Mouse (Mus musculus) neural tube, embryonic 14.5 days (tissue): ENCODE measurements at regions not wholly inside any gene's neighbourhood (a gene's known extent, or its start where the extent isn't known, plus 50 kb on each side); places are given as distances from the start of the nearest gene placed in this dataset.
A peak's percentile ranks its signal among the peaks of the same experiment; 100 is the strongest.
"Not testable (repeated sequence)": the region's sequence is repeated elsewhere in the genome, so short reads cannot be mapped to it uniquely, and the experiment has no call there.

Experiments
- ATAC-seq: fragments of 200-750 bp; cut with Nextera tagmentation; 2 replicates; pipeline ENCODE4 v1.8.0; 2017; ENCODE audit warnings: low read depth, mild to moderate bottlenecking, moderate TSS enrichment, moderate library complexity
- H3K27ac ChIP-seq: fragments of 300-500 bp; sonication (generic); 2 replicates; pipeline ENCODE4 v1.5.1; 2014; ENCODE audit warnings: low read depth, mild to moderate bottlenecking, control low read depth, low read length, moderate library complexity, mixed read lengths
- H3K27me3 ChIP-seq: fragments of 300-500 bp; sonication (generic); 2 replicates; pipeline ENCODE4 v1.6.1; 2014; ENCODE audit warnings: low read length; ENCODE audit not compliant: control insufficient read depth, insufficient read depth
- H3K36me3 ChIP-seq: fragments of 300-500 bp; sonication (generic); 2 replicates; pipeline ENCODE4 v1.6.1; 2014; ENCODE audit warnings: low read length, mixed read lengths; ENCODE audit not compliant: control insufficient read depth, insufficient read depth
- H3K4me1 ChIP-seq: fragments of 300-500 bp; sonication (generic); 2 replicates; pipeline ENCODE4 v1.6.1; 2014; ENCODE audit warnings: low read length; ENCODE audit not compliant: control insufficient read depth, insufficient read depth
- H3K4me2 ChIP-seq: fragments of 300-500 bp; sonication (generic); 2 replicates; pipeline ENCODE4 v1.6.1; 2014; ENCODE audit warnings: mild to moderate bottlenecking, low read depth, low read length, control low read depth
- H3K4me3 ChIP-seq: fragments of 300-500 bp; sonication (generic); 2 replicates; pipeline ENCODE4 v1.5.1; 2014; ENCODE audit warnings: low read depth, low read length, control low read depth, mixed read lengths
- H3K9ac ChIP-seq: fragments of 300-500 bp; sonication (generic); replicated peaks from 2 replicates; pipeline ENCODE4 v1.6.1; 2014; ENCODE audit warnings: low read depth, mild to moderate bottlenecking, control low read depth, low read length, mixed read lengths
- H3K9me3 ChIP-seq: fragments of 300-500 bp; sonication (generic); 2 replicates; pipeline ENCODE4 v1.6.1; 2016; ENCODE audit warnings: low read length; ENCODE audit not compliant: control insufficient read depth
- WGBS: fragments of 180-500 bp; shearing (Covaris S2); extraction: QIAGEN DNeasy Blood & Tissue Kit; methylation state at CpG from one replicate; pipeline ENCODE4 v1.1.7; 2014; 5-methylcytosine and 5-hydroxymethylcytosine counted together

DNA sequence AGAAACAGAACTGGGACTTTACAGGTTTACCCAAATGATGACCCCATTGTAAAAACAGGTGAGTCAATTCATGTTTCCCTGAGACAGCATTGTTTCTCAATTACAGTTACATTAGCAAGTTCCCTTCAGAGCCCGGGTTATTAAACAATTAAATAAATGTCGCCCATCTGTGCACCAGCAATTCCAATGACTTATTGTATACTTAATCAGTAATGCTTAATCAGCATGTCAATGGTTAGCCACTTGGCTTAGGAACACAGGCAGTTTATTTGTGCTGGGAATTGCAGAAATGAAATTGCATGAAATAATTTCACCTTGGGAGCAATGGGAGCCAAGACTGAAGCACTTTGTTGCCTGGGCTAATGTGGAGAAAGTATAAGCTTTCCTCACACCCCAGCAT is 364.3 kb downstream of the Kif2b start:
- Histone ChIP-seq H3K9ac (no peak overlapping the region), H3K4me1 (no peaks in the 10 kb centered on the region), H3K36me3 (no peaks in the 10 kb centered on the region), H3K4me3 (no peak overlapping the region), H3K27me3 (no peaks in the 10 kb centered on the region), H3K4me2 (no peak overlapping the region), H3K27ac (no peak overlapping the region), H3K9me3 (no peaks in the 10 kb centered on the region)
- 29% methylated on average over 2 of the region's 2 CpGs for WGBS
- ATAC-seq, result peak; percentile 77

DNA sequence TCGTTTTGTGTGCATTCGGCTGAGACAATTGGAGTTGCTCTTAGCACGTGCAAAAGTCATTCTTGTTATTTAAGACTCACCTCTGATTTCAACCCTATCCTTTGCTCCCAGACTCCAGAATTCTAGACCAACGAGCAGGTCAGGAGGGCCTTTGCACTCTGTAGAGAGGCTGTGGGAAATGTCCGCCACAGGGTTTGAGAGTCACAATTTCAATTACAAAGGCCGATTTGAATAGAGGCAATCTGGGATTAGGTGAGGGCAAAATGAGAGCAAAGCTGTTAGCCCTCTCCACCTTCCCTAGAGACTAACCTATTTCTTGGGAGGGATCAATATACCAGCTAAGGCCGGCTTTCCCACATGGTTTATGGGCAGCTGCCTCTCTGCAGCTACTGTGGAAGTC is 370.9 kb downstream of the Kif2b start:
- Histone ChIP-seq H3K4me3 (no peak overlapping the region), H3K4me2 (no peak overlapping the region), H3K4me1 (no peaks in the 10 kb centered on the region), H3K27me3 (no peaks in the 10 kb centered on the region), H3K9ac (no peak overlapping the region), H3K36me3 (no peaks in the 10 kb centered on the region), H3K9me3 (no peaks in the 10 kb centered on the region), H3K27ac (no peak overlapping the region)
- WGBS, result 22% methylated on average over 7 of the region's 7 CpGs
- no peak for ATAC-seq

DNA sequence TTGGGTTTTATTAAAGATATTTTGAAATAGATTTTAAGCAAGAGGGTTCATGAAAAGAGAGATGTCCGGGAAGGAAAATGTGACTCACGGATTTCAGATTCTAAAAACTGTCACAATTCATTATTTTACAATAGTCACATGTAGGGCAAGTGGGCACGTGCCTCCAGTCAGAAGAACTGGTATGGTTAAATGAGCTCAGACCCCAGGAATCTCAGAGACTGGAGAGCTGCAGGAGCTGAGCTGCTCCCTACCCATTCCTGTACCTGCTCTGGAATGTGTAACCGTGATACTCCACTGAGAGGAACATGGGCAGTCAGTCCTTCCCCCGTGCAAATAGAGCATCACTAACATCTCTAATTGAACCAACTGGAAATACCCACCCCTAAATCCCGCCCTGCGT is 372.9 kb downstream of the Kif2b start:
- no peak for ATAC-seq
- no peaks in the 10 kb centered on the region for H3K4me1 ChIP-seq
- H3K27me3 ChIP-seq, result no peaks in the 10 kb centered on the region
- no peaks in the 10 kb centered on the region for H3K9me3 ChIP-seq
- no peak overlapping the region for H3K4me3 ChIP-seq
- no peak overlapping the region for H3K4me2 ChIP-seq
- 75% methylated on average over 7 of the region's 7 CpGs for WGBS
- no peaks in the 10 kb centered on the region for H3K36me3 ChIP-seq
- no peak overlapping the region for H3K27ac ChIP-seq
- H3K9ac ChIP-seq, result no peak overlapping the region

DNA sequence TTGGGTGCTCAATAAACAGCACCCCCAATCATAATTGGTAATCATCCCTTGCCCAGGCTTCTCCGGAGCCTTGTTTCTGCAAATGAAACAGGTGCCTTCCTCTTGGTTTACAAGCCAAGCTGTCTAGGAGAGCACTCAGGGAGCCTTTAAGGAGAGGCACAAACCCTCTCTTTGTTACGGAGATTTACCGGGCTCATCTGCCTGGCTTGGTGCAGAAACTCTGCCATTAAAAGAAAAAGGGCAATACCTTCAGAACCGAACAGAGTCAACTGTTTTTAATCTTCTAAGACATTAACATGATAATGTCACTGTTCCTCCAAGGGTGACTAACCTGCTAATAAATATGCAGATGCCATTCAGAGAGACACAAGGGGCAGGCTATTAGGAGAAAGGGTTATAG is 380.5 kb downstream of the Kif2b start:
- WGBS, result 10% methylated on average over 4 of the region's 4 CpGs
- H3K4me1 ChIP-seq, result no peaks in the 10 kb centered on the region
- ATAC-seq, result no peak
- no peak overlapping the region for H3K4me3 ChIP-seq
- H3K27ac ChIP-seq, result no peak overlapping the region
- H3K36me3 ChIP-seq, result no peaks in the 10 kb centered on the region
- H3K27me3 ChIP-seq, result no peaks in the 10 kb centered on the region
- H3K4me2 ChIP-seq, result no peak overlapping the region
- no peak overlapping the region for H3K9ac ChIP-seq
- H3K9me3 ChIP-seq, result no peaks in the 10 kb centered on the region

DNA sequence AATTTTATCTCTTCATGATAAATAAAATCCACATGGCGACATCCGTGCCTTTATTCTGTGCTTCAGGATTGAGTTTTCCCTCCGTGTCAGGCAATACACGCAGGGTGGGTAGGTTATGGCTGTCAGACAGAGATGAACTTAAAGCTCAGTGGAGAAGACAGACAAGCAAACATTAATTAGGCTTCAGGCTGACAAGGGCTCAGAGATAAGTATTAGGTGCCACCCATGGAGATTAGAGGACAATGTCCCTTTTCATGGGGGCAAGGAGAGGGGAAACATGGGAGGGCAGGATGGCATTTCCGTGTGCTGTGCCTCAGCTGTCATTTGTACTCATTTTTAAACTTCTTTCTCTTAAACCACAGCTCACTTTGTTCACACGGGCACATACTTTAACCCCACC is 381.0 kb downstream of the Kif2b start:
- 33% methylated on average over 6 of the region's 6 CpGs for WGBS
- H3K4me3 ChIP-seq, result no peak overlapping the region

DNA sequence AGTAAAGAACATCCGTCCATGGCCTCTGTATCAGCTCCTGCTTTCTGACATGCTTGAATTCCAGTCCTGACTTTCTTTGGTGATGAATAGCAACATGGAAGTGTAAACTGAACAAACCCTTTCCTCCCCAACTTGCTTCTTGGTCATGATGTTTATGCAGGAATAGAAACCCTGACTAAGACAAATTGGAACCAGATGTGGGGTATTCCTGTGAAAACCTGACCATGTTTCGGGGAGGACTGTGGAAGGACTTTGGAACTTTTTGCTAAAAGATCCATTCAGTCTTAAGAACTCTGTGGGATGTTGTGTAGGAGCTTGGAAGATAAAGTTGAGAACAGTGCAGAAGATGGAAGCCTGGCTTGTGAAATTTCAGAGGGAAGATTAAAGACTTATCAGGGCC is 410.0 kb downstream of the Kif2b start:
- not testable (repeated sequence) for H3K4me2 ChIP-seq, H3K27ac ChIP-seq, H3K9me3 ChIP-seq, H3K4me3 ChIP-seq, H3K9ac ChIP-seq, H3K4me1 ChIP-seq, H3K36me3 ChIP-seq, ATAC-seq, H3K27me3 ChIP-seq
- 87% methylated on average over 2 of the region's 2 CpGs for WGBS

More for the DNA sequence above, 381.0 kb downstream of the Kif2b start:
- Histone ChIP-seq H3K4me2 (no peak overlapping the region), H3K27ac (no peak overlapping the region), H3K9ac (no peak overlapping the region), H3K4me1 (no peaks in the 10 kb centered on the region), H3K36me3 (no peaks in the 10 kb centered on the region), H3K9me3 (no peaks in the 10 kb centered on the region), H3K27me3 (no peaks in the 10 kb centered on the region)
- ATAC-seq, result no peak

DNA sequence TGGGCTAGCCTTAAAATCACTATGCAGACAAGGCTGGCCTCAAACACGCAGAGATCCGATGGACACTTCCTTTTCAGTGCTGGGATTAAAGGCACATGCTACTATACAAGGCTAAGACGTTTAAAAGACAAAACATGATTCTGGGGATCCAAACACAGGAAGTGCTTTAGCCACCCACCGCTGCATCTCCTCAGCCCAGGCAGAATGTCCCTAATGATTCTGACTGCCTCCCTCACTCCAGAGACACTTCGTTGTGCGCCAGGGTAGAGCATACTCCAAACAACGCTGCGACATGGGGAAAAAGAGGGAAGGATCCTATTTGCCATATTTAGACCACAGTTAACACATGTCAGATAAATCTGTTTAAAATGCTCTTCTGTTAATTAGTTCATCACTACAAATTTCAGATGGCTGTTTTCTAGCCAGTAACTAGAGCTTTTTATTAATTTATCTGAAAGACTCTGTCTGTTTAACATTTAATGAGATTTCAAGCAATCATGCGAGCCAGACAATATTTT is 443.5 kb downstream of the Kif2b start:
- Histone ChIP-seq H3K4me2 (no peak overlapping the region), H3K4me3 (no peak overlapping the region), H3K9ac (no peak overlapping the region), H3K9me3 (no peaks in the 10 kb centered on the region), H3K36me3 (no peaks in the 10 kb centered on the region), H3K27me3 (no peaks in the 10 kb centered on the region), H3K27ac (no peak overlapping the region), H3K4me1 (no peaks in the 10 kb centered on the region)
- ATAC-seq, result no peak
- 58% methylated on average over 9 of the region's 9 CpGs for WGBS

DNA sequence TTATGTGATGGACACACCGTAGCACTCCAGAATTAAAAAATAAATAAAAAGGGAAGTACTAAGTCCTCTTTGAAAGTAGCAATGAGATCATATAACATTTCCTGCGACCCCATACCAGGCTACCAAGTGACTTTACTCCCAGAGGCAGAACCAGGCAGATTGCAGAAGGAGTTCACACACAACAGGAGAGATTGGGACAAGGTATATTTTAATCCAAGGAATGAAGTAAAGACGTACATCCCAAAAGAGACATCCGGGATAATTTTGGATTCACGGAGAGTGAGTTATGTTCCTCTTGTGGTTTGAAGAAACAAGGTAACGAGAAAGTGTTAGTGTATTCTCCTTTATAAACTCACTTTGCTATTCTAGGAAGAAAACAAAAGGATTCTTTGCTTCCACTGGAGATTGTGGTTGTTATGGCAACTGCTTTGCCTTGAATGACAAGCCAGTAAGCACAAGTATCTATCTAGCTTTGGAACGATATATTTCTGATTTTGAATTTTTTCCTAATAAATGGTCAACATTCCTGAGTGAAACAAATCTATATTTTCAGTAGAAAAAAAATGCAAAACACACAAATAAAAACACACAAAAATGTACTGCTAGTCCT is 444.5 kb downstream of the Kif2b start:
- Histone ChIP-seq H3K9ac (no peak overlapping the region), H3K27me3 (no peaks in the 10 kb centered on the region), H3K4me3 (no peak overlapping the region), H3K27ac (no peak overlapping the region), H3K4me1 (no peaks in the 10 kb centered on the region), H3K4me2 (no peak overlapping the region), H3K36me3 (no peaks in the 10 kb centered on the region), H3K9me3 (no peaks in the 10 kb centered on the region)
- 27% methylated on average over 7 of the region's 7 CpGs for WGBS
- ATAC-seq, result no peak

DNA sequence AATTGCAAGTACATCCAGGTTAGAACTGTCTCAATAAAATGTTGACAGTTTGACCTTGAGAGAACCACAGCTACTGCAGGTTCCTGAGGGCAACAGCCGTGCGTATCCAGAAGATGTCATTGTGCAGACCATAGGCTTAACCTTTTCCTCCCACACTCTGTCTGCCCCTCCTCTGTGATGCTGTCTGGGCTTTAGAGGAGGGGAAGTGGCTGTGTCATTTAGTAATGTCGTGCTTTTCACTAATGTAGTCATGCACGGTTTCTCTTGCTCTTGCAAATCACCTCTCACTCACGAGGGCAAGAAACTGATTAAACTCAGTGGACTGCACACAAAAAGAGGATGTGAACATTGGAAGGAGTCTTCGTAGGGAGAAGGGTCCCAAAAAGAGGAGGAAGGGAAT is 443.8 kb upstream of the Tom1l1 start:
- no peak overlapping the region for H3K9ac ChIP-seq
- H3K4me2 ChIP-seq, result no peak overlapping the region
- H3K4me3 ChIP-seq, result no peak overlapping the region
- H3K36me3 ChIP-seq, result no peaks in the 10 kb centered on the region
- no peak overlapping the region for H3K27ac ChIP-seq
- H3K27me3 ChIP-seq, result no peaks in the 10 kb centered on the region
- 14% methylated on average over 6 of the region's 6 CpGs for WGBS
- H3K9me3 ChIP-seq, result no peaks in the 10 kb centered on the region
- no peak for ATAC-seq
- H3K4me1 ChIP-seq, result no peaks in the 10 kb centered on the region
